Mouse (Mus musculus): ENCODE measurements at regions not wholly inside any gene's neighbourhood (a gene's known extent, or its start where the extent isn't known, plus 50 kb on each side); places are given as distances from the start of the nearest gene placed in this dataset.
A peak's percentile ranks its signal among the peaks of the same experiment; 100 is the strongest.

DNA sequence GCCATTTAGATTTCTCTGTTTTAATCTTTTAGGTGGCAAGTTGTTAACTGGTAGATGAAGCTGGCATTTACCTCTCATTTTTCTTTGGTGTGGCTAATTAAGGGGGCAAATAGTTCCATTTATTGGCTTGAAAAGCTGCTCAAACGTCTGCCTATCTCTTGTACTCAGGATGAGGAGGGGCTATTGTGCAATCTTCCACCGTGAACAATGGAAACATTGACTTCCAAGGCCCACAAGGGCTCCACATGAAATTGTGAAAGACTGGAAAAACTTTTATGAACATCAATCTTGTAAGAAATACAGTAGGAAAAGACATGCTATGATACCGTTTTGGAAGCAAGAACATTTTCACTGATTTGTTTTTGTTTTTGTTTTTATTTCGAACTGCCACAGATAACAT is 541.6 kb upstream of the Atp2b1 start:
- intact Hi-C loops (cut with DNase I): no loop called here
- DNase-seq (ENCODE audit: low spot score in 2 of 2): no peak

DNA sequence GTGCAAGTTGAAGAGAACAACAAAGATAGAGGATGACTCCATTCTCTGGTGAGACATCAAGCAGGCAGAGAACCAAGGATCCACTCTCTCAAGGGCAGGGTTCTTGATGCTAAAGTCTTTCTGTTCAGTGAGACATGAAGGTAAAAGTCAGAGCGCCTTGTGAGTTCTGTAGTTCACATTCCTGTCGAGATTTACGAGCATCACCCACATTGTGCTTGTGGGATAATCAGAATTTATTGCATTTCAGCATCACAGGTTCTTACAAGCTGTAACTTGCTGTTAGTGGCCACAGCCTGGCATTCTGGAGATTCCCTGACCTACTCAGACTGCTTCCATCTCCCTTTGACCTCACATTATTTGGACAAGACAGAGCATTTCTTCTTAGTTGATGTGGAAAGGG is 540.9 kb upstream of the Atp2b1 start:
- intact Hi-C loops (cut with DNase I): no loop called here
- no peak for DNase-seq (ENCODE audit: low spot score in 2 of 2)

DNA sequence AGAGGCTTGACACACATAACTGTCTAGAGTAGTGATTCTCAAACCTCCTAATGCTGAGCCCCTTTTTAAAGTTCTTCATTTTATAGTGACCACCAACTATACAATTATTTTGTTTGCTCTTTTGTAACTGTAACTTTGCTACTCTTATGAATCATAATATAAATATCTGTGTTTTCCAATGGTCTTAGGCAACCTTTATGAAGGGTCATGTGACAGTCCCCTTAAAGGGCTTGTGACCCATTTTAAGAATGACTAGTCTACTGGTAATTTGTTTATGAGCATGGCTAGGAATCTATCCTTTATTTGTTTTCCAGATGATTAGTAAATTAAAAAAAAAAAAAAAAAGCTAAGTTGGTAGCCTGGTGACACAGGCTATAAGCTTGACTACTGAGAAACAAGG is 539.5 kb upstream of the Atp2b1 start:
- no peak for DNase-seq (ENCODE audit: low spot score in 2 of 2)
- intact Hi-C loops (cut with DNase I): no loop called here

DNA sequence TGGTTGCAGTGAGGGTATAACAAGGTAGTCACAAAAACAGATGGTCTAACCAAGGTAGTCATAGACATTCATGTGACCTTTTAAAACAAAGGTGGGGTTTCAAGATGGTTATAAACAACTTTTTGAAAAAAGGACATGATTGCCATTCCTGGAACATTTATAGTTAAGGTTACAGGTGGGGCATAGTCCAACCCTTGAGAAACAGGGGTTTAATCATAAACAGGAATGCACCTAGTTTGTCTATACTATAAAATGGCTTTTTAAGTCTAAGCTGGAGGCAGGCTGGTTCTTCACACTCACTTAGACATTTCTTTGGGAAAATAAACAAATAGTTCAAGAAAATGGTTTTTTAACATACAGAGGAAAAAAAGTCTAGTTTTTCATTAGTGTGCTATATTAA is 525.7 kb upstream of the Atp2b1 start:
- intact Hi-C loops (cut with DNase I): no loop called here
- DNase-seq (ENCODE audit: low spot score in 2 of 2): no peak

DNA sequence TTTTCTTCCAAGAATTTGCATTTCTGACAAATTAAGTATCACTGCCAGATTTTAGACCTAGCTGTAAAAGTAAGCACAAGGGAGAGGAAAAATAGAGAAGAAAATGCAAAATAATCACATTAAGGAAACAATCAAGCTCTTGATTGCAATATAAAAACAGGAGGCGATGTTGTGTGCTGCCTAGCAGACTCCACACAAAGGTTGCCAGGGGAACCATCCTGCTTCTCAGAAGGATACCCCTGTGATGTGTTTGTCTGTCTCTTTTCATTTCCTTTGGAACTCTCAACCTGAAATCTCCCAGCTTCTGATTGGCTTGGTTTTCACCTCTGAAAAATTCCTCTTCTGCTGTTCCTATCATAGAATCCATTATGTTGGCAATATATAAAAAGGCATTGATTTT is 514.3 kb upstream of the Atp2b1 start:
- DNase-seq (ENCODE audit: low spot score in 2 of 2): peak in 1 of 2 experiments; percentile 18
- intact Hi-C loops (cut with DNase I): no loop called here

DNA sequence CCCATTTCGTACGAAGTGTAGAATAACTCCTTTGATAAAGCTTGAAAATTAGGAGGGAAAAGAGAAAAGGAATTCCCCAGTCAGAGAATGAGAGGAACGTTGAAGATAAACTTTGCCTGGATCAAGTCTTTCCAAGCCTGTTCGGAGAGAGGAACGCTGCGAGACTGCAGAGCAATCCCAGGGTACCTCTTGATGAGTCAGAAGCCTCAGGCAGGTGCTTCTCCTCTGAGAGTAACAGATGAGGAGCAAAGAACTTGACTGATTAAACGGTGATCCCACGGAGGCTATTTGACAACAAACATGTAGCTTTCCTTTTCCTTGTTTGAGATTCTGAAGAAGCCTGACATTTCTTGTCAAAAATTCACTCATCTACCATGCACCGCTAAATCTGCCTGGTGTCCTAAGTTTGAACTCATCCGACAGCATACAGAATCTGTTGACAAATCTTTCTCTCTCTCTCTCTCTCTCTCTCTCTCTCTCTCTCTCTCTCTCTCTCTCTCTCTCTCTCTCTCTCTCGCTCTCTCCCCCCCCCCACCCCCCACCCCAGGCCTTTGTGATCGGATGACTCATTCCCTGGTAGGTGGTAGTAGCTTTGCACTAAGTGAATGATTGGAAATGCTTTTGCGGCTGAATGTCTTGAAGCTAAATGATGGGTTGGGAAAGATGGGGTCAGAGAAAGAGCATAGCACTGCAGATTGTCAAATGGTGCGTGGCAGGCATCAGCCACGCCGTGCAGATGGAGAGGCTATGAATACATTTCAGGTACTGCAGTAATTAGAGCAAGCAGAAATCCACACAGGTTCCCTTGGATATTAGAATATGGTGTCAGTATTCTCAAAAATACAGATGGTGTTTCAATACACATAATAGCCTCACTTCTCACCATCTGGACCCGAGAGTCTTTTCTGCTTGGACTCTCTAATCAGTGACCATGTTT is 496.1 kb upstream of the Atp2b1 start:
- peak in 1 of 2 experiments; percentile 15 for DNase-seq (ENCODE audit: low spot score in 2 of 2)
- intact Hi-C loops (cut with DNase I): no loop called here

DNA sequence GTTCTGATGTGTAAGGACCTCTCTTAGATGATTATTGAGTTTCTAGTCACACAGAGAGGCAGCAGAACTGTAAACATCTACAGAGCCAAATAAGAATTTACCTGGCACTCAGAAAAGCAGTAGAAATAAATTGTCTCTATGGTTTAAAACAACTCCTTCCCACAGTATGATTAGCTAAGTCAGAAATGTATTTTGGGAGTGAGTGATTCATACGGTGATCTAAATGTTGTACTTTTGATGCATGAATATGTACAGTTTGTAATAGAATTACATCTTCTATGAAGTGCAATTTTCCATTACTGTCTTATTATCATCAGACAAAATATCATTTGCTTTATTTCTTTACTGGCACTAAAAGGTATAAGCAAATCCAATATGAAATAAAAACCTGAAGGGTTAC is 489.8 kb upstream of the Atp2b1 start:
- DNase-seq (ENCODE audit: low spot score in 2 of 2): peak in 1 of 2 experiments; percentile 21
- intact Hi-C loops (cut with DNase I): no loop called here

DNA sequence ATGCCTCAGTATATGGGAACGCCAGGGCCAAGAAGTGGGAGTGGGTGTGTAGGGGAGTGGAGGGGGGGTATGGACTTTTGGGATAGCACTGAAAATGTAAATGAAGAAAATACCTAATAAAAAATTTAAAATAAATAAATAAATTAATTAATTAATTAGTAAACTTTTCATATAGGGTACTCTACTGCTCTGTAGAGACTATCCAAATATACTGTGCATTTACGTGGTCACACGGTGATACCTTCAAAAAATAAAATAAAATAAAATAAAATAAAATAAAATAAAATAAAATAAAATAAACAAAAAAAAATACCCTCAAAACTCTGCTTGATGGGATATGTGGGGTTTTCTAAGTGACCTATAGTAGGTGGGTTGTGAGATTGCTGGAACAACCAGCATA is 479.2 kb upstream of the Atp2b1 start:
- DNase-seq (ENCODE audit: low spot score in 2 of 2): no peak
- intact Hi-C loops (cut with DNase I): no loop called here

DNA sequence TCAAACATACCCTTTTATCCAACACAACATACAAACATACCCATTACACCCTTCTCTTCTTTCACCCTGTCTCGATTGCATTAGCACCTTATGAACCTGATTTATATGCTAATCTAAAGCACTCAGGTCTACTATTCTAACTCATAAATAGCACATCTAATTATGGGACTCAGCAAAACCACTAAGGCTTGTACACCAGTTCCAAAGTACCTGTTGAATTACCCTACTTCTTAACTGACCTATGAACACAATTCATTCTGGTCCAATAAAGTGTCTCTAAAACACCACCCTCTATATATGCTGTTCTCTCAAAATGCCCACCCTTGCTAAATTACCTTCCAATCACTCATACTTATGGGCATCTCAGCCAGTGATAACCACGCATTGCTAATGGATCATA is 452.7 kb upstream of the Atp2b1 start:
- intact Hi-C loops (cut with DNase I): no loop called here
- no peak for DNase-seq (ENCODE audit: low spot score in 2 of 2)

DNA sequence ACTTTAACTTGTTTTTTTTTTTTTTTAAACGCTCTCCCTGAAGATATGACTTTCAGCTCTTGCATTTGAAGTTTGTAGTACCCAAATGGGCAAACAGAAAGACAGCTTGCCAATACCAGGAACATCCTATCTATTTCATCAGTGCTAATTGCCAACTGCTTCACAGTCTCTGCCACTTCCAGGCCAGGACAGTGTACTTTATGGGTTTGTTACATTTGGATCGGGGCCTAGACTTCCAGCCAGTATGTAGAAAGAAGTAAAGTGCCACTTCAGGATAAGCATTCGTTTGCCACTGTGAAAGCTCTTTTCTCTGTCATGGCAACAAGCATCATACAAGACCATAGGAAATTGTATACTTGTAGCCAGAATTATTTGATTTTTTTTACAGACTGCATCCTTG is 439.6 kb upstream of the Atp2b1 start:
- no peak for DNase-seq (ENCODE audit: low spot score in 2 of 2)
- intact Hi-C loops (cut with DNase I): no loop called here

DNA sequence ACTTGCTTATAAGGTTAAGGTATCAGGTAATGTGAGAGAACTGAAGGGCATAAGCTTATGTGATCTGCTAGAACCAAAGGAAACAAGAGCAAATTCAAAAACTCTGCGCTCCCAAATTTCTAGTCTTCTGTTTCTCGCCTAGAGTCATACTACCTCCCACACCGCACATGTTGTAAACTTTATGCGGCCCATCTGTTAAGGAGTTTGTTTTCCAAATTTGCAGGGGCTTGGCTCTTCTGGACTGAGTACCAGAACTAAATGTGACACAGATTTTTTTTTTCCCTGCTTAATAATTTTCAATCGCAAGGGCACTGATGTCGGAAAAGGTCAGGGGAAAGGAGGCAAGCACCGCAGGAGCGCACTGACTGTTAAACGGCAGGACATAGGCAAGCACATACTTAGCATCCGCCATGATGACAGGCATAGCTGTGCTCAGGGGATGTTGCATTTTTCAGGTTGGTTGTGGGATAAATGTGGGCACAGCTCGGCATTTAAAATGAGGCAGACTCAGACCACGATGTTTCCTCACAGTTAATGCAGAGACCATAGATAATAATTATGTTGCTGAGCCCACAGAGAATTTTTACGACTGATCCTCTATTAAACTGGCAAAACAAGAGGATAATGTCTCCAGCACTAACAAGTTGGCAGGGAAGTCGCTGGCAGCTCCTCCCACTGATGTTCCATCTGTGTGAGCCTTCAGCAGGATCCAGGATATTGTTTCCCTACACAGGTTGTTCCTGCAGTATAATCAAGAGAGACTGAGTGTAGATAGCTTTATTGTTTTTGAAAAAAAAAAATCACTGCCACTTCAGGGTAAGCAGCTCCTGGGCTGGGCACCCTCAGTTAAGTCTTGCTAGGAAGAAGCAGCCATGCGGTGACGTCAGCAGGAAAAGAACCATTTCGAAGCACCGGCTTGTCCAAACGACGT is 428.2 kb upstream of the Atp2b1 start:
- intact Hi-C loops (cut with DNase I): loop anchor here (2.0 to 10.0 kb wide), 3 partner anchors 134 to 545 kb away; no protein-coding TSS in a partner anchor
- peak; percentile 66 to 90 for DNase-seq (ENCODE audit: low spot score in 2 of 2)

DNA sequence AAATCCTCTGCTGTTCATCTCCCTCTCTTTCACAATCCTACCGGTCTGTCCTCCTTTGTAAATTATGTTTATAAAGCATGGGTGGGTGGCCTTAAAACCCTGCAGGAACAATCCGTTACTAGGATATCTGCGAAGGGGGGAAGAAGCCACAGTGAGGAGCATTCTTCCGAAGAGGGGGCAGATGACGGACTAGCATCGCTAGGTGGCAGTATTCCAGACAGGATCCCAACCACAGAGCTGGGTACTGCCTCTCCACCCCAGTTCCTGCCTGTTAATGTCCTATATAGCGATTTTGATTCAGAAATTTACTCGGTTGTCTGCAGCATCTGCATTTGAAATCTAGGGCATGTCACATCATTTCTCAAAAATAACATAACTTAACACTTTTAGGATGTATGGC is 419.9 kb upstream of the Atp2b1 start:
- intact Hi-C loops (cut with DNase I): loop anchor here (2.0 to 5.0 kb wide), 2 partner anchors 418 to 590 kb away; partner anchors contain the start of gene Atp2b1
- peak; percentile 47 to 70 for DNase-seq (ENCODE audit: low spot score in 2 of 2)

DNA sequence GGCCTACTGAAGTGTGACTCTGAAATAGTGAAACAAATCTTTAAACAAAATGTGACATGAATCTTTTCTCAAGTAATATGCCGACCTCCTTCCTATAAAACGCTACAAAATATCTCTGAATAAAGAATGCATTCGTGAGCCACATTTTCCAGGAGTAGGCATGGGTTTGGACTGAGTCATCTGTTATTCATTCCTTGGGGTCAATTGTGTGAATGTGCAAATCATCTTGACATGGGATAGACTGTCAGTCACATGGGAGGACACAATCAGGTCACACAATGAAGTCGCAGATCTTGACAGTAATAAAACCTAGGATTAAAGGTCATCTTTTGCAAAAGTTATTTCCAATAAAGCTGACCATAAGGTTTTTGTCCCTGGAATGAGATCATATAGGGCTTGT is 418.0 kb upstream of the Atp2b1 start:
- DNase-seq (ENCODE audit: low spot score in 2 of 2): no peak
- intact Hi-C loops (cut with DNase I): no loop called here

DNA sequence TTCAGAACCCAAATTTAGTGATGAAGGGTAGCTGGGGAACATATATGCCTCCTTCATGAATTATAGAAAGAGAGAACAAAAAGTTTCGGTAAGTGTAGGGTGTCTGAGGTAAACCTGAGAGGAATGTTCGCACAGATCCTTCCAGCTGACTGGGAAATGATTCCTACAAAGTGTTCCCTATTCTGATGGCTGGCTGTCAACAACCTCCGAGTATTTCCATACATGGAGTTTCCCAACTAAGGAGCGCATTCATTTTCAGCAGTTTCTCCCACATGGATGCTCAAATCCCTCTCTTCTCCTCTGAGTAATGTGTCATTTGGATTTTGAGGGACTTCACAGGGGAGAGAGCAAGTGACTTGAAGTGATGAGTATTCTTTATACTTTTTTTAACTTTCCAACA is 413.9 kb upstream of the Atp2b1 start:
- DNase-seq (ENCODE audit: low spot score in 2 of 2): peak in 1 of 2 experiments; percentile 55
- intact Hi-C loops (cut with DNase I): loop anchor here (5.0 kb wide), 1 partner anchor 407 kb away; no protein-coding TSS in a partner anchor

DNA sequence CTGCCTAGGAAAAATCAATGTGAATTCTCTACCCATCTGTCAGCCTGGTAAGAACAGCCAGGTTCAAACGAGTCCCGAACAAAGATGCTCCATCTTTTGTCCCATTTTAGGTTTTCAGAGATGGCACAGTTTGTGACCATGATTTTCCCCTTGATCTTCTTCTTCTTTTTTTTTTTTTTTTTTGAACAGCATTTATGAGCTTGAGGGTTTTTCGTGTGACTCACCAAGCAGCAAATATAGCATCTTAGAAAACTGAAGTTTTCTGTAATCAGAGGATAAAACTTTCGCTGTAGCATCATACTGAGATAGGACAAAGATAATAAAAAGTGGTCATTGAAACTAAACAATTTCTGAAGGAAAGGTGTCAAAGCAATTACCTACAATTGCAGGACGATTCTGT is 412.6 kb upstream of the Atp2b1 start:
- DNase-seq (ENCODE audit: low spot score in 2 of 2): no peak
- intact Hi-C loops (cut with DNase I): loop anchor here (5.0 kb wide), 1 partner anchor 406 kb away; no protein-coding TSS in a partner anchor

DNA sequence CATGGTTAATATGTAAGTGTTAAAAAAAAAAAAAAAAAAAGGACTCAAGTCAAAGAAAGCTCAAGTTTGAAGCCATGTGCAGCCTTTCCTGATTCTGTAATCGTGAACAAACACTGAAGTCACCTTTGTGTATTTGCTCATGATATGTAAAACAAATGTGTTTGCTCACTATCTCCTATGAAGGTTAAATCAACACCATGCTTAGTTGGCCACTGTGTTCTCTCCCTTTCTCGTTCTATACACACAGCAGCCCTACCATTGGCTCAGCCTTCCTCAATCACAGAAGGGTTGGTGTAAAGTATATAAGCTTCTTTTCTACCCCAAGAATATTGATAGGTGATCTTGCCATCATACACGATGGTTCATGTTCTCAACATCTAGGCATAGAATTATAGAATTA is 409.7 kb upstream of the Atp2b1 start:
- intact Hi-C loops (cut with DNase I): loop anchor here (5.0 kb wide), 1 partner anchor 403 kb away; no protein-coding TSS in a partner anchor
- no peak for DNase-seq (ENCODE audit: low spot score in 2 of 2)

DNA sequence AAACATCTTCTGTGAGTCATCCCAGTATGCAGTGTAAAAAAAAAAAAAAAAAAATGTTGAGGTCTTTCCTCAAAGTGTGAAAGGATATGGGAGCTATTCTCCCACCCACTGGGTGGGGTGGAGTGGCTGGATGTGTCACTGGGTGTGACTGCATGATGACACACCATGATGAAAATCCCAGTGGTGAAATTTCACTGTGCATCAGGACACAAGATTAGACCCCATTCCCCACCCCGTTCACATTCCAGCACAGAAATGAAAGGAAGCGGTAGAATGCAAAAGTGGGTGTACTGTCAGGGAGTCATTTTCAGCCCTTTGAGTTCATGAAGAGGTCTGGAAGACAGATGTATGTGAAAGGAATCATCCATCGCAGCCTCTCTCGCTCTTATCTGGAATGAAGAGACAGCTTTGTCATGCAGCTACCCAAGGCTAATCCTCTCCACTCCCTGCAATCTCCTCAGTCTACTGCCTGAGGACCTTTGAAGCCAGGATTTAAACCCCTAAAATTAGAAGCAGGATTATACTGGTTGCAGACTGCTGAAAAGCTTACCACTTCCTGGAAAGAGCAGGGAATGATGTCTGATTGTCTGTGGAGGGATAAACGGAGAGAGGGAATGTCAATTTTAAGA is 405.6 kb upstream of the Atp2b1 start:
- peak in 1 of 2 experiments; percentile 73 for DNase-seq (ENCODE audit: low spot score in 2 of 2)
- intact Hi-C loops (cut with DNase I): no loop called here

DNA sequence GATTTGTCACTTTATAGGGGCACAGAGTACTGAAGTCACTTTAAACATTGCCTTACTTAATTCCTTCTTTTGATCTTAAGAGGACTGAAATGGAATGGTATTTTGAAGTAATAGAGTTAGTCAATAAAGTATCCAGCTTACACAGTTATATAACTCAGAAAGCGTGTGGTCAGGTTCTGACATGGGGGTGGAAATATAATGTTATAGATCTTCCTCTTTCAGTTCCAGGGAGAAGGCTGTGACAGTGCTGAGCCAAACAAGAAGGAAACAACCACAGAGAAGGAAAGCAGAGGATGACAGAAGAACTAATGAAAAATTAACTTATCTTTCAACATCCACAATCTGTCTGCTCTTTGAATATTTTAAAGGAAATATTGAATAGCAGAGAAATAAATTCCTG is 399.4 kb upstream of the Atp2b1 start:
- DNase-seq (ENCODE audit: low spot score in 2 of 2): no peak
- intact Hi-C loops (cut with DNase I): no loop called here

DNA sequence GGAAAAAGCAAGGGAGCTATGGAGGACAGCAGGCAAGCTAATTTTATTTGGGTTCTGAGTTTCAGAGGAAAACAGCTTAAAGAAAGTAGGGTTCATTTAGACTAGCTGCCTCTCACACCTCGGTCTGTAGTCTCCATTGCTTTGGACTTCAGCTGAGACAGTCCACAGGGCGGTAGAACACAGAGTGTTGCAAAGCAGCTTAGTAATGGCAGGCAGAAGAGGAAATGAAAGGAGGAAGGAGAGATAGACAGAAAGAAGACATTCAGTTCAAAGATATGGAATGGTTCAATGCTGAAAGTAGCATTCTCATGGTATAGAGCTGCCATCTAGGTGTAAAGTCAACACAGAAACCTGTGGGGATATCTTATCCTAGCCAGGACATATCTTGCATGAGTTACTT is 396.6 kb upstream of the Atp2b1 start:
- DNase-seq (ENCODE audit: low spot score in 2 of 2): no peak

DNA sequence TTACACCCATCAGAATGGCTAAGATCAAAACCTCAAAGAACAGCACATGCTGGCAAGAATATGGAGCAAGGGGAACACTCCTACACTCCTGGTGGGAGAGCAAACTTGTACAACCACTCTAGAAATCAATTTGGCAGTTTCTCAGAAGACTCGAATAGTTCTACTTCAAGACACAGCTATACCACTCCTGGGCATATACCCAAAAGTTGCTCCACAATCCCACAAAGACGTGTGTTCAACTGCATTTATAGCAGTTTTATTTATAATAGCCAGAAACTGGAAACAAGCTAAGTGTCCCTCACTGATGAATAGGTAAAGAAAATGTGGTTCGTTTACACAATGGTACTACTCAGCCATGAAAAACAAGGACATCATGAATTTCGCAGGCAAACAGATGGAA is 384.6 kb upstream of the Atp2b1 start:
- DNase-seq (ENCODE audit: low spot score in 2 of 2): peak; percentile 23 to 90
- intact Hi-C loops (cut with DNase I): no loop called here

More for the DNA sequence above, 396.6 kb upstream of the Atp2b1 start:
- intact Hi-C loops (cut with DNase I): no loop called here

All from left cerebral cortex, postnatal 25 days (tissue).